Mouse (Mus musculus): ENCODE results near the gene Gm29110.
"Not testable (repeated sequence)": the region's sequence is repeated elsewhere in the genome, so short reads cannot be mapped to it uniquely, and the experiment has no call there.

Gm29110 gene

GRCm38 (mm10) chrY:74470231-74470630 lies at the start of gene Gm29110:
Gm29110 (plus strand) TSS chrY:74470531.
- not testable (repeated sequence) for DNase-seq (ENCODE audit: low spot score in 2 of 2)

All from spleen, postnatal 4 days (tissue).